In the genomic region with DNA sequence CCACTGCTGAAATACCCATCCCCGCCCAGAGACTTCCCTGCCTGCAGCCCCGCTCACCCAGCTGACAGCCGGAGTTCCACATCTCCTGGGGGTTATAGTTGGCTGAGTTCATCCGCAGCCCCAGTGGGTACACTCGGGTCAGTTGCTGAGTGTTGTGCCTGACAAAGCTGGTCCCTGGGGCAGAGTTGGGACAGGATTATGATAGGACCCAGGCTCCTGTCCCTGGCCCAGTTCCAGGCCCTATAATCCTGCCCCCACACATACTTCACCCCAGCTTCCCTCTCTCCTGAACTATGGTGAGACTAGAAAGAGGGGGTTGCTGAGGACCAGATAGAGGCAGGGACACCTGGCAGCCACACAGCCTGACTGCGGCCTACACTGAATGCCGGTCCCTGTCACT, we compare ENCODE assay signal across 12 mouse cellular contexts.
"Had no signal": no experiment of that assay in that cellular context is flagged by ENCODE, and none has a peak within 500 bp of the region (broad histone marks: within the 10 kb centered on the region; RNA-seq: fewer than 3 reads in every experiment).

No protein-coding gene starts in this region.

- DNase-seq: lung, adult 2 months; lung, postnatal 36 days; right cerebral cortex, adult 18-20 months; right cerebral cortex, postnatal 4 days; spleen, adult 18-20 months; thymus, adult 18-20 months; thymus, postnatal 14 days had no signal

- H3K27ac ChIP-seq: left cerebral cortex, adult 2 months; liver, embryonic 15.5 days; neural tube, embryonic 15.5 days had no signal

- H3K4me3 ChIP-seq: left cerebral cortex, adult 2 months; limb, embryonic 10.5 days; liver, embryonic 15.5 days; neural tube, embryonic 15.5 days had no signal

- H3K27me3 ChIP-seq: neural tube, embryonic 15.5 days had no signal

- H3K4me2 ChIP-seq: liver, embryonic 11.5 days; liver, embryonic 15.5 days; neural tube, embryonic 15.5 days had no signal

- H3K9ac ChIP-seq: liver, embryonic 15.5 days; neural tube, embryonic 15.5 days had no signal

- H3K9me3 ChIP-seq: limb, embryonic 10.5 days; liver, embryonic 15.5 days; neural tube, embryonic 15.5 days had no signal

- H3K4me1 ChIP-seq: neural tube, embryonic 15.5 days had no signal
